Mouse (Mus musculus) heart, embryonic 16.5 days (tissue): ENCODE measurements around the gene Retreg1. TPM values are rescaled to one million over a fixed set of nuclear protein-coding genes. Genes with fewer than 3 reads are reported as not detected.

Source experiments
- ATAC-seq: fragments of 200-750 bp; cut with Nextera tagmentation; replicated peaks from 2 replicates; pipeline ENCODE4 v1.8.0; 2017; ENCODE audit warnings: moderate number of reproducible peaks; ENCODE audit not compliant: insufficient read depth, low FRiP score; ENCODE audit errors: extremely low read depth
- H3K27ac ChIP-seq: fragments of 300-500 bp; sonication (generic); 2 replicates; pipeline ENCODE4 v1.5.1; 2014; ENCODE audit warnings: mild to moderate bottlenecking, low read length, control low read depth, moderate library complexity
- H3K27me3 ChIP-seq: fragments of 300-500 bp; sonication (generic); 2 replicates; pipeline ENCODE4 v1.6.1; 2014; ENCODE audit warnings: low read length, mixed read lengths; ENCODE audit not compliant: control insufficient read depth, insufficient read depth
- H3K36me3 ChIP-seq: fragments of 300-500 bp; sonication (generic); 2 replicates; pipeline ENCODE4 v1.6.1; 2014; ENCODE audit not compliant: control insufficient read depth, insufficient read depth
- H3K4me1 ChIP-seq: fragments of 300-500 bp; sonication (generic); 2 replicates; pipeline ENCODE4 v1.6.1; 2014; ENCODE audit warnings: low read length, mixed read lengths; ENCODE audit not compliant: control insufficient read depth, insufficient read depth
- H3K4me2 ChIP-seq: fragments of 300-500 bp; sonication (generic); 2 replicates; pipeline ENCODE4 v1.6.1; 2014; ENCODE audit warnings: low read depth, mild to moderate bottlenecking, control low read depth, low read length
- H3K4me3 ChIP-seq: fragments of 300-500 bp; sonication (generic); 2 replicates; pipeline ENCODE4 v1.5.1; 2014; ENCODE audit warnings: mild to moderate bottlenecking, control low read depth, low read length
- H3K9ac ChIP-seq: fragments of 300-500 bp; sonication (generic); 2 replicates; pipeline ENCODE4 v1.6.1; 2014; ENCODE audit warnings: low read length, control low read depth
- H3K9me3 ChIP-seq: fragments of 300-500 bp; sonication (generic); replicated peaks from 2 replicates; pipeline ENCODE4 v1.6.1; 2016; ENCODE audit warnings: low read length; ENCODE audit not compliant: control insufficient read depth
- WGBS: fragments of 180-500 bp; shearing (Covaris S2); extraction: QIAGEN DNeasy Blood & Tissue Kit; methylation state at CpG from one replicate; pipeline ENCODE4 v1.1.7; 2014; 5-methylcytosine and 5-hydroxymethylcytosine counted together
- polyA plus RNA-seq: library from polyadenylated mRNA; unstranded; fragments of >200 nt; fragmentation: Nextera tagmentation; extraction: Ambion mirVana; gene quantifications from 2 replicates; pipeline ENCODE4 v1.2.1, GENCODE M21; 2015

The Retreg1 gene
- polyA plus RNA-seq, 1 experiment from 2014 or later, result 97.5 TPM

- Histone ChIP-seq H3K9ac (no peak overlapping the region), H3K27me3 (no peaks in the 10 kb centered on the region), H3K4me1 (peaks cover 6% of the 10 kb centered on the region), H3K4me3 (no peak overlapping the region), H3K36me3 (peaks cover 24% of the 10 kb centered on the region), H3K4me2 (no peak overlapping the region), H3K27ac (no peak overlapping the region), H3K9me3 (no peaks in the 10 kb centered on the region)
- peak; percentile 58 for ATAC-seq
- WGBS, result 77% methylated on average over 21 of the region's 21 CpGs
Observed at GRCm38 (mm10) chr15:25805336-25806110, 37.5 kb upstream of the Retreg1 start.

- 92% methylated on average over 17 of the region's 17 CpGs for WGBS
- no peak overlapping the region for H3K27ac ChIP-seq
- H3K9me3 ChIP-seq, result no peaks in the 10 kb centered on the region
- ATAC-seq, result no peak
- H3K36me3 ChIP-seq, result peaks cover 19% of the 10 kb centered on the region
- H3K4me1 ChIP-seq, result peaks cover 6% of the 10 kb centered on the region
- H3K4me2 ChIP-seq, result no peak overlapping the region
- H3K9ac ChIP-seq, result no peak overlapping the region
- H3K4me3 ChIP-seq, result no peak overlapping the region
- no peaks in the 10 kb centered on the region for H3K27me3 ChIP-seq
Observed at GRCm38 (mm10) chr15:25806363-25806762, 36.6 kb upstream of the Retreg1 start.

- no peak for ATAC-seq
- Histone ChIP-seq H3K4me1 (peaks cover 6% of the 10 kb centered on the region), H3K27me3 (no peaks in the 10 kb centered on the region), H3K36me3 (peaks cover 19% of the 10 kb centered on the region), H3K9me3 (no peaks in the 10 kb centered on the region), H3K4me3 (no peak overlapping the region), H3K9ac (no peak overlapping the region), H3K27ac (no peak overlapping the region), H3K4me2 (no peak overlapping the region)
- WGBS, result 91% methylated on average over 9 of the region's 9 CpGs
Observed at GRCm38 (mm10) chr15:25806878-25807277, 36.1 kb upstream of the Retreg1 start.

- Histone ChIP-seq H3K4me2 (no peak overlapping the region), H3K27ac (no peak overlapping the region), H3K9ac (no peak overlapping the region), H3K27me3 (no peaks in the 10 kb centered on the region), H3K9me3 (no peaks in the 10 kb centered on the region), H3K4me1 (peaks cover 8% of the 10 kb centered on the region), H3K4me3 (no peak overlapping the region), H3K36me3 (peaks cover 16% of the 10 kb centered on the region)
- no peak for ATAC-seq
- WGBS, result 86% methylated on average over 20 of the region's 20 CpGs
Observed at GRCm38 (mm10) chr15:25808677-25809460, 34.1 kb upstream of the Retreg1 start.

- Histone ChIP-seq H3K4me3 (no peak overlapping the region), H3K36me3 (peaks cover 21% of the 10 kb centered on the region), H3K4me1 (peaks cover 8% of the 10 kb centered on the region), H3K27me3 (no peaks in the 10 kb centered on the region), H3K4me2 (no peak overlapping the region), H3K9me3 (no peaks in the 10 kb centered on the region), H3K27ac (no peak overlapping the region), H3K9ac (no peak overlapping the region)
- peak; percentile 20; the same call in 1 of the 2 replicates for ATAC-seq
- 50% methylated on average over 6 of the region's 6 CpGs for WGBS
Observed at GRCm38 (mm10) chr15:25809669-25810068, 33.3 kb upstream of the Retreg1 start.

GRCm38 (mm10) chr15:25811834-25812250 lies 31.1 kb upstream of the Retreg1 start:
- H3K9me3 ChIP-seq, result peaks cover 7% of the 10 kb centered on the region
- peaks cover 8% of the 10 kb centered on the region for H3K4me1 ChIP-seq
- H3K9ac ChIP-seq, result no peak overlapping the region
- no peak overlapping the region for H3K27ac ChIP-seq
- H3K27me3 ChIP-seq, result no peaks in the 10 kb centered on the region
- H3K4me2 ChIP-seq, result peak overlapping the region; percentile 32
- no peak overlapping the region for H3K4me3 ChIP-seq
- H3K36me3 ChIP-seq, result peaks cover 28% of the 10 kb centered on the region
- 66% methylated on average over 11 of the region's 11 CpGs for WGBS
- ATAC-seq, result no peak

GRCm38 (mm10) chr15:25812479-25812878 lies 30.5 kb upstream of the Retreg1 start:
- Histone ChIP-seq H3K9ac (no peak overlapping the region; the same call in 1 of the 2 replicates), H3K4me2 (peak overlapping the region; percentile 32), H3K36me3 (peaks cover 28% of the 10 kb centered on the region), H3K27ac (no peak overlapping the region), H3K4me3 (no peak overlapping the region), H3K27me3 (no peaks in the 10 kb centered on the region), H3K4me1 (peaks cover 8% of the 10 kb centered on the region), H3K9me3 (peaks cover 7% of the 10 kb centered on the region)
- no peak for ATAC-seq
- WGBS, result 65% methylated on average over 12 of the region's 12 CpGs

GRCm38 (mm10) chr15:25814535-25814934 lies 28.4 kb upstream of the Retreg1 start:
- no peak overlapping the region for H3K4me2 ChIP-seq
- 78% methylated on average over 3 of the region's 3 CpGs for WGBS
- H3K36me3 ChIP-seq, result peaks cover 18% of the 10 kb centered on the region
- H3K4me1 ChIP-seq, result peaks cover 8% of the 10 kb centered on the region
- no peak overlapping the region for H3K4me3 ChIP-seq
- H3K9me3 ChIP-seq, result peaks cover 12% of the 10 kb centered on the region
- no peaks in the 10 kb centered on the region for H3K27me3 ChIP-seq
- H3K27ac ChIP-seq, result no peak overlapping the region
- no peak for ATAC-seq
- no peak overlapping the region for H3K9ac ChIP-seq

- ATAC-seq, result no peak
- Histone ChIP-seq H3K4me1 (0 out of 2 replicates have a peak, but pooled peaks cover 2% of the 10 kb centered on the region), H3K27me3 (no peaks in the 10 kb centered on the region), H3K27ac (no peak overlapping the region), H3K4me3 (no peak overlapping the region), H3K9ac (no peak overlapping the region), H3K36me3 (peaks cover 12% of the 10 kb centered on the region), H3K4me2 (no peak overlapping the region), H3K9me3 (peaks cover 12% of the 10 kb centered on the region)
- 86% methylated on average over 2 of the region's 2 CpGs for WGBS
Observed at GRCm38 (mm10) chr15:25817191-25817590, 25.8 kb upstream of the Retreg1 start.
